Mouse (Mus musculus) megakaryocyte, embryonic 14.5 days (primary cell): ENCODE measurements around the gene Pde4d.

ENCODE experiments used
- FLI1 ChIP-seq: IDR thresholded peaks from 2 replicates; pipeline ENCODE4 v1.6.1; 2012; ENCODE audit warnings: low read length, inconsistent platforms, mixed read lengths
- GATA1 ChIP-seq: IDR thresholded peaks from 3 replicates; pipeline ENCODE4 v1.6.1; 2012; ENCODE audit warnings: mixed read lengths, low read length, inconsistent platforms, borderline replicate concordance

DNA sequence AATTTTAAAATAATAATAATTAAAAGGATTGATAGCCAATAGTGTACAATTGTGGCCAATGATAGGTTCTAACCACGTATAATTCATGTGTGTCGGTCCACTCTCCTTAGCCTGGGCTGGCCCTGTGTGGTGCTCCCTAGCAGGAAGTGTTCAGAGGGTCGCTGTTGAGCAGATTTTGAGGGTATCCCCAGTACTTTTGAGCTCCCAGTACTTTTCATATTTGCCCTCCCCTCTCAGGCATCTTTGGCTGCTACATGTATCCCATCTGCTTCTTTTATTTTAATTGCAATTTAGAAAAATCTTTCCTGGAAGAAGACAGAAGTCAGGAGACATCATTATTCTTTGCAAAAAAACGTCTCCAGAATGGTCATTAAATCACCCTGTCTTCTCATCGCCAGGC, 1119.7 kb downstream of the Pde4d start:
- TF ChIP-seq GATA1 (no peak), FLI1 (no peak)
